Mouse (Mus musculus) hindbrain, postnatal 0 days (tissue): Measurements from ENCODE around the gene Mettl3. TPM values are rescaled to one million over a fixed set of nuclear protein-coding genes. Genes with fewer than 3 reads are reported as not detected.
"Not testable (repeated sequence)": the region's sequence is repeated elsewhere in the genome, so short reads cannot be mapped to it uniquely, and the experiment has no call there.

Experiments used
- ATAC-seq: fragments of 200-750 bp; cut with Nextera tagmentation; 2 replicates; pipeline ENCODE4 v1.8.0; 2017; ENCODE audit warnings: mild to moderate bottlenecking, moderate TSS enrichment, moderate library complexity
- DNase-seq: peaks from one replicate; pipeline ENCODE4 v3.0.0-alpha.2; 2015; ENCODE audit warnings: low spot score
- H3K27ac ChIP-seq: fragments of 300-500 bp; sonication (generic); 2 replicates; pipeline ENCODE4 v1.5.1; 2014; ENCODE audit warnings: mild to moderate bottlenecking
- H3K27me3 ChIP-seq: fragments of 300-500 bp; sonication (generic); 2 replicates; pipeline ENCODE4 v1.6.1; 2014; ENCODE audit warnings: low read length, mixed read lengths; ENCODE audit not compliant: insufficient read depth
- H3K36me3 ChIP-seq: fragments of 300-500 bp; sonication (generic); 2 replicates; pipeline ENCODE4 v1.6.1; 2014; ENCODE audit warnings: low read length, mixed read lengths; ENCODE audit not compliant: insufficient read depth
- H3K4me1 ChIP-seq: fragments of 300-500 bp; sonication (generic); 2 replicates; pipeline ENCODE4 v1.6.1; 2014; ENCODE audit warnings: antibody characterized with exemption, low read length, mixed read lengths; ENCODE audit not compliant: insufficient read depth
- H3K4me2 ChIP-seq: fragments of 300-500 bp; sonication (generic); 2 replicates; pipeline ENCODE4 v1.6.1; 2014; ENCODE audit warnings: low read depth, mild to moderate bottlenecking, low read length, moderate library complexity, mixed read lengths
- H3K4me3 ChIP-seq: fragments of 300-500 bp; sonication (generic); 2 replicates; pipeline ENCODE4 v1.5.1; 2014; ENCODE audit warnings: low read length
- H3K9ac ChIP-seq: fragments of 300-500 bp; sonication (generic); replicated peaks from 2 replicates; pipeline ENCODE4 v1.6.1; 2014; ENCODE audit warnings: mild to moderate bottlenecking, low read length, moderate library complexity, mixed read lengths
- H3K9me3 ChIP-seq: fragments of 300-500 bp; sonication (generic); 2 replicates; pipeline ENCODE4 v1.6.1; 2016; ENCODE audit warnings: low read length, mixed read lengths
- CTCF ChIP-seq: IDR thresholded peaks from 2 replicates; pipeline ENCODE4 v1.5.1; 2016; ENCODE audit warnings: antibody characterized with exemption, control low read depth, low read depth
- WGBS: fragments of 180-500 bp; shearing (Covaris S2); extraction: QIAGEN DNeasy Blood & Tissue Kit; methylation state at CpG from one replicate; pipeline ENCODE4 v1.1.7; 2014; 5-methylcytosine and 5-hydroxymethylcytosine counted together
- polyA plus RNA-seq: library from polyadenylated mRNA; unstranded; fragments of >200 nt; fragmentation: Nextera tagmentation; extraction: Ambion mirVana; gene quantifications from 2 replicates; pipeline ENCODE4 v1.2.1, GENCODE M21; 2015
- total RNA-seq: library from RNA; depleted of rRNA; stranded (reverse); fragments of >200 nt; gene quantifications from 2 replicates; pipeline ENCODE4 v1.2.3, GENCODE M21; 2014

Mettl3 gene
- total and polyA plus RNA-seq, 2 experiments from 2014 or later: 19.9 to 23.6 TPM

DNA sequence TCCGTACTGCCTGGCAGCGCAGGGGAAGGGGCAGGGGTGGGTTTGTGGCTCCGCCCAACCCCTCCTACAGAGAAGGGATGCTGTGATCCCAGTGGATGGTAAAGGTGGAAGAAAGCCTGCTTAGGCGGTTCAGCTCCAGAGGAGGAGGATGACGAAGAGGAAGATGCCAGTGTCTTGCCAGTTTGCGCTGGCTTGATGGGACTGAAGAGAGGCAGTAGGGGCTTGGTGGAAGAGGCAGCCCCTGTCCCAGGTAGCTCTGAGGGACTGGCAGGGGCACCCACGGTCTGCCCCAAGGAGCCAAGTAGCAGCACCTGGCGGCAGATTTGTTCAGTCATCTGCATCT is 9.9 kb upstream of the Mettl3 start:
- peak overlapping the region; percentile 90 for H3K4me3 ChIP-seq
- peak overlapping the region; percentile 91 for H3K9ac ChIP-seq
- peaks cover 28% of the 10 kb centered on the region for H3K4me1 ChIP-seq
- ATAC-seq (no peak), DNase-seq (no peak)
- peak overlapping the region; percentile 86 for H3K4me2 ChIP-seq
- H3K36me3 ChIP-seq: peaks cover 30% of the 10 kb centered on the region
- TF ChIP-seq CTCF: no peak
- H3K27ac ChIP-seq: peak overlapping the region; percentile 96; the same call in 1 of the 2 replicates
- no peaks in the 10 kb centered on the region for H3K27me3 ChIP-seq
- WGBS: 41% methylated on average over 8 of the region's 8 CpGs
- H3K9me3 ChIP-seq: no peaks in the 10 kb centered on the region

- Histone ChIP-seq H3K9me3 (no peaks in the 10 kb centered on the region), H3K36me3 (peaks cover 30% of the 10 kb centered on the region), H3K4me1 (peaks cover 28% of the 10 kb centered on the region), H3K27ac (peak overlapping the region; percentile 96; the same call in 1 of the 2 replicates), H3K4me3 (no peak overlapping the region), H3K9ac (no peak overlapping the region; the same call in 1 of the 2 replicates), H3K4me2 (peak overlapping the region; percentile 86), H3K27me3 (no peaks in the 10 kb centered on the region)
- no peak for DNase-seq
- no peak for ATAC-seq
- TF ChIP-seq CTCF: no peak
- 79% methylated on average over 26 of the region's 26 CpGs for WGBS
Observed at GRCm38 (mm10) chr14:52313931-52314807, 9.2 kb upstream of the Mettl3 start.

- Histone ChIP-seq H3K9ac (no peak overlapping the region), H3K9me3 (no peaks in the 10 kb centered on the region), H3K4me2 (peak overlapping the region; percentile 33; the same call in 1 of the 2 replicates), H3K4me3 (no peak overlapping the region), H3K27me3 (no peaks in the 10 kb centered on the region), H3K4me1 (peaks cover 24% of the 10 kb centered on the region), H3K27ac (no peak overlapping the region), H3K36me3 (peaks cover 30% of the 10 kb centered on the region)
- ATAC-seq (no peak), DNase-seq (no peak)
- TF ChIP-seq CTCF: no peak
- WGBS: 85% methylated on average over 2 of the region's 2 CpGs
Observed at GRCm38 (mm10) chr14:52310906-52311305, 6.0 kb upstream of the Mettl3 start.

DNA sequence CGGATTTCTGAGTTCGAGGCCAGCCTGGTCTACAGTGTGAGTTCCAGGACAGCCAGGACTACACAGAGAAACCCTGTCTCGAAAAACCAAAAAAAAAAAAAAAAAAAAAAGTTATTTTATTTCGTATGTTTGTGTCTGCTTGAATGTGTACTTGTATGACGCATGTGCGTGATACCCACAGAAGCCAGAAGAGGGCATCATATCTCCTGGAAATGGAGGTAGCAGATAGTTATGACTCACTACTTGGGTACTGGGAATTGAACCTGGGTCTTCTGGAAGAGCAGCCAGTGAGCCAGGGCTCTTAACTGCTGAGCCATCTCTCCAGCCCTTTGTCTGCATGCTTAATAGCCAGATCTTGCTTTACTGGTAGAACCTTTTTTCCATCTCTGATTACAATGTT is 5.4 kb upstream of the Mettl3 start:
- 96% methylated on average over 5 of the region's 6 CpGs for WGBS
- not testable (repeated sequence) for DNase-seq, ATAC-seq, H3K4me3 ChIP-seq, H3K27me3 ChIP-seq, H3K9ac ChIP-seq, H3K27ac ChIP-seq, H3K9me3 ChIP-seq, H3K4me2 ChIP-seq
- TF ChIP-seq CTCF: 0 out of 2 replicates have a peak, but pooled peaks have one; percentile 20
- Histone ChIP-seq H3K36me3 (peaks cover 30% of the 10 kb centered on the region), H3K4me1 (peaks cover 24% of the 10 kb centered on the region)

DNA sequence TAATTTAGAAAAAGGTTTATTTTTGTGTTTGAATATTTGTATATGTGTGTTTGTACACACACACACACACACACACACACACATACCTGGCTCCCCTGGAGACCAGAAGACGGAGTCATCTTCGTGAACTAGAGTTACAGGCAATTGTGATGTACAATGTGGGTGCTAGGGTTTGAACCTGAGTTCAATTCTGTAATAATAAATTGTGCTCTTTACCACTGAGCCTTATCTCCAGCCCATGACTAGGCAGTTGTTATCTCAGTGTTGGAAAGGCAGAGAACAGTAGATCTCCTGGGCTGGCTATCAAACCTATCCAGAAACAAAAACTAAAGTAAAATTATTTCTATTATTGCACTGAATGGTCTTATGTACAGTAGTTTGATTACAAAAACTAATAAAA is 1.2 kb upstream of the Mettl3 start:
- Histone ChIP-seq H3K4me1 (0 out of 2 replicates have a peak, but pooled peaks cover 1% of the 10 kb centered on the region), H3K27me3 (no peaks in the 10 kb centered on the region), H3K9ac (no peak overlapping the region), H3K36me3 (0 out of 2 replicates have a peak, but pooled peaks cover 4% of the 10 kb centered on the region), H3K27ac (no peak overlapping the region), H3K9me3 (no peaks in the 10 kb centered on the region), H3K4me2 (no peak overlapping the region), H3K4me3 (no peak overlapping the region)
- ATAC-seq: no peak
- no peak for DNase-seq
- 91% methylated on average over 2 of the region's 2 CpGs for WGBS
- no peak for TF ChIP-seq CTCF

DNA sequence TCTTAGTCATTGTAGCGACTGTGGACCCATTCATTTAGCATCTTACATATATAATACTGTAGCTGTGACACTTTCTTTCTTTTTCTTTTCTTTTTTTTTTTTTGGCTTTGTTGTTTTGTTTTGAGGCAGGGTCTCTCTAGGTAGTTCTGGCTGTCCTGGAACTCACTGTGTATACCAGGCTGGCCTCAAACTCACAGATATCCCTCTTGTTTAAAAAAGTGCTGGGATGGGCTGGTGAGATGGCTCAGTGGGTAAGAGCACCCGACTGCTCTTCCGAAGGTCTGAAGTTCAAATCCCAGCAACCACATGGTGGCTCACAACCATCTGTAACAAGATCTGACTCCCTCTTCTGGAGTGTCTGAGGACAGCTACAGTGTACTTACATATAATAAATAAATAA is 1.4 kb downstream of the Mettl3 start:
- WGBS: 88% methylated on average over 3 of the region's 3 CpGs
- peak overlapping the region; percentile 73; the same call in 1 of the 2 replicates for H3K4me2 ChIP-seq
- H3K9ac ChIP-seq, DNase-seq, ATAC-seq, H3K4me1 ChIP-seq, H3K27ac ChIP-seq, H3K9me3 ChIP-seq, H3K4me3 ChIP-seq, H3K27me3 ChIP-seq: not testable (repeated sequence)
- H3K36me3 ChIP-seq: peaks cover 16% of the 10 kb centered on the region
